Mouse (Mus musculus): ENCODE data around the gene Papss2. TPM values are rescaled to one million over a fixed set of nuclear protein-coding genes. Genes with fewer than 3 reads are reported as not detected.

Papss2 gene
- polyA plus RNA-seq, 2 experiments from 2014 or later, result 0.20 to 0.71 TPM

GRCm38 (mm10) chr19:32601033-32601770 is 5.6 kb downstream of the Papss2 start:
- no peak for ATAC-seq

GRCm38 (mm10) chr19:32603466-32603865 is 7.9 kb downstream of the Papss2 start:
- ATAC-seq, result no peak

- ATAC-seq, result no peak
Measured at GRCm38 (mm10) chr19:32604127-32604526, 8.5 kb downstream of the Papss2 start.

- no peak for ATAC-seq
Measured at GRCm38 (mm10) chr19:32604563-32605252, 9.1 kb downstream of the Papss2 start.

GRCm38 (mm10) chr19:32606227-32606827 is 10.7 kb downstream of the Papss2 start:
- no peak for ATAC-seq

- no peak for ATAC-seq
Measured at GRCm38 (mm10) chr19:32607036-32607435, 11.4 kb downstream of the Papss2 start.

- no peak for ATAC-seq
Measured at GRCm38 (mm10) chr19:32611386-32612092, 15.9 kb downstream of the Papss2 start.

- ATAC-seq, result no peak
Measured at GRCm38 (mm10) chr19:32614046-32614771, 18.6 kb downstream of the Papss2 start.

GRCm38 (mm10) chr19:32614772-32615099 is 19.1 kb downstream of the Papss2 start:
- no peak for ATAC-seq

GRCm38 (mm10) chr19:32616646-32617045 is 21.1 kb downstream of the Papss2 start:
- no peak for ATAC-seq

- ATAC-seq, result no peak
Measured at GRCm38 (mm10) chr19:32619739-32620138, 24.1 kb downstream of the Papss2 start.

GRCm38 (mm10) chr19:32620859-32621445 is 25.4 kb downstream of the Papss2 start:
- no peak for ATAC-seq

- ATAC-seq, result no peak
Measured at GRCm38 (mm10) chr19:32622142-32622541, 26.6 kb downstream of the Papss2 start.

GRCm38 (mm10) chr19:32626768-32627331 is 31.3 kb downstream of the Papss2 start:
- no peak for ATAC-seq

GRCm38 (mm10) chr19:32627631-32628030 is 32.0 kb downstream of the Papss2 start:
- ATAC-seq, result no peak

- no peak for ATAC-seq
Measured at GRCm38 (mm10) chr19:32628572-32629132, 33.1 kb downstream of the Papss2 start.

GRCm38 (mm10) chr19:32634916-32635315 is 39.3 kb downstream of the Papss2 start:
- ATAC-seq, result no peak

GRCm38 (mm10) chr19:32637357-32638275 is 42.0 kb downstream of the Papss2 start:
- ATAC-seq, result no peak

- ATAC-seq, result no peak
Measured at GRCm38 (mm10) chr19:32638276-32638903, 42.8 kb downstream of the Papss2 start.

GRCm38 (mm10) chr19:32641535-32641934 is 45.9 kb downstream of the Papss2 start:
- ATAC-seq, result no peak

All from activated CD4-positive, CD25-positive, alpha-beta regulatory T cell, adult 4 months (primary cell).